Mouse (Mus musculus) hindbrain, embryonic 14.5 days (tissue): Measurements from ENCODE around the gene Prdm1. TPM values are rescaled to one million over a fixed set of nuclear protein-coding genes. Genes with fewer than 3 reads are reported as not detected.

Experiments
- ATAC-seq: fragments of 200-750 bp; cut with Nextera tagmentation; 2 replicates; pipeline ENCODE4 v1.8.0; 2017; ENCODE audit warnings: moderate number of reproducible peaks, mild to moderate bottlenecking, moderate TSS enrichment, moderate library complexity; ENCODE audit not compliant: low FRiP score
- DNase-seq: peaks from one replicate; pipeline ENCODE4 v3.0.0-alpha.2; 2015; ENCODE audit warnings: low spot score
- H3K27ac ChIP-seq: fragments of 300-500 bp; sonication (generic); 2 replicates; pipeline ENCODE4 v1.5.1; 2014; ENCODE audit warnings: mild to moderate bottlenecking, moderate library complexity
- H3K27me3 ChIP-seq: fragments of 300-500 bp; sonication (generic); 2 replicates; pipeline ENCODE4 v1.6.1; 2014; ENCODE audit warnings: mild to moderate bottlenecking, low read length, mixed read lengths; ENCODE audit not compliant: control insufficient read depth, insufficient read depth
- H3K36me3 ChIP-seq: fragments of 300-500 bp; sonication (generic); replicated peaks from 2 replicates; pipeline ENCODE4 v1.6.1; 2014; ENCODE audit not compliant: control insufficient read depth, insufficient read depth
- H3K4me1 ChIP-seq: fragments of 300-500 bp; sonication (generic); replicated peaks from 2 replicates; pipeline ENCODE4 v1.6.1; 2014; ENCODE audit warnings: antibody characterized with exemption, low read length, mixed read lengths; ENCODE audit not compliant: control insufficient read depth, insufficient read depth
- H3K4me2 ChIP-seq: fragments of 300-500 bp; sonication (generic); replicated peaks from 2 replicates; pipeline ENCODE4 v1.6.1; 2014; ENCODE audit warnings: mild to moderate bottlenecking, moderate library complexity
- H3K4me3 ChIP-seq: fragments of 300-500 bp; sonication (generic); replicated peaks from 2 replicates; pipeline ENCODE4 v1.5.1; 2014; ENCODE audit warnings: mild to moderate bottlenecking, low read length
- H3K9ac ChIP-seq: fragments of 300-500 bp; sonication (generic); 2 replicates; pipeline ENCODE4 v1.6.1; 2014
- H3K9me3 ChIP-seq: fragments of 300-500 bp; sonication (generic); 2 replicates; pipeline ENCODE4 v1.6.1; 2016; ENCODE audit warnings: low read length; ENCODE audit not compliant: control insufficient read depth
- WGBS: fragments of 180-500 bp; shearing (Covaris S2); extraction: QIAGEN DNeasy Blood & Tissue Kit; methylation state at CpG from one replicate; pipeline ENCODE4 v1.1.7; 2014; 5-methylcytosine and 5-hydroxymethylcytosine counted together
- polyA plus RNA-seq: library from polyadenylated mRNA; unstranded; fragments of >200 nt; fragmentation: Nextera tagmentation; extraction: Ambion mirVana; gene quantifications from 2 replicates; pipeline ENCODE4 v1.2.1, GENCODE M21; 2014

The Prdm1 gene
- polyA plus RNA-seq, 1 experiment from 2014 or later: 0.86 TPM

DNA sequence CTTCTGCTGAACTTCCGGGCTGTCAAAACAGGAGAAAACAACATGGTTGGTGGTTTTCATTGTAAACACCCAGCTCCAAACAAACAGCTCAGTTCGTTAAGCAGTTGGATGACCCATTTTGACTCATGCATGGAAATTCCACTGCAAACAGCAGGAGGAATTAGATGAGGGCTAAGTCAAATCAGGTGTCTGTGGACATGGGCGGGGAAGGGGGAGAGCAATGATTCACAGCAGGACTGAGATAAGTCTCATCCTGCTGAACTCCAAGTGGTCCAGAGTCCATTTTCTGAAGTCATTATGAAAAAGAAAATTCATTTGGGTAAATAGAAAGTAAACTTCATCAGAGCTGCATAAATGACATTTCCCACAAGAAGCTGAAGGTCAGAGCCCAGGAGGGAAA, 108.1 kb downstream of the Prdm1 start:
- WGBS: 90% methylated on average over 3 of the region's 3 CpGs
- H3K4me1 ChIP-seq: no peaks in the 10 kb centered on the region
- no peak overlapping the region for H3K9ac ChIP-seq
- H3K36me3 ChIP-seq: no peaks in the 10 kb centered on the region
- H3K4me2 ChIP-seq: no peak overlapping the region
- ATAC-seq (no peak), DNase-seq (no peak)
- H3K9me3 ChIP-seq: no peaks in the 10 kb centered on the region
- no peak overlapping the region for H3K4me3 ChIP-seq
- no peak overlapping the region for H3K27ac ChIP-seq
- H3K27me3 ChIP-seq: no peaks in the 10 kb centered on the region

DNA sequence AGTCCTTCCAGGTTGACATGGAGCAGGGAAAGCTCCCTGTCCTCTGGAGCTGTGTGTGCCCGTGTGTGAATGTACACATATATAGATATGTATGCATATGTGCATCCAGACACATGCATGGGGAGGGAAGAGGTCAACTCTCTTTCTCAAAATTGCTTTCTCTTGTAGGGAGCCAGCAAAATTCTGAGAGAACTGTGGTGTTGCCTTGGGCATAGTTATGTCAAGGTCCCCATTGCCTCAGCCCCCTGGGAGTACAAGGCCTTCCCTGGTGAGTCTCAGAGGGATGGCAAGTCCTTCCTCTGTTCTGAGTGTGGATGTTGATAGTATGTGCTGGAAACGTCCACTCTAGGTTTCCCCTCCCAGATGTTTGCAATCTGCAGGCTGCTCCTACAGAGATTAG, 109.4 kb downstream of the Prdm1 start:
- Histone ChIP-seq H3K27me3 (no peaks in the 10 kb centered on the region), H3K4me2 (no peak overlapping the region), H3K27ac (no peak overlapping the region), H3K4me3 (no peak overlapping the region), H3K36me3 (no peaks in the 10 kb centered on the region), H3K9ac (no peak overlapping the region), H3K9me3 (no peaks in the 10 kb centered on the region), H3K4me1 (no peaks in the 10 kb centered on the region)
- ATAC-seq: no peak
- 85% methylated on average over 2 of the region's 2 CpGs for WGBS
- no peak for DNase-seq

DNA sequence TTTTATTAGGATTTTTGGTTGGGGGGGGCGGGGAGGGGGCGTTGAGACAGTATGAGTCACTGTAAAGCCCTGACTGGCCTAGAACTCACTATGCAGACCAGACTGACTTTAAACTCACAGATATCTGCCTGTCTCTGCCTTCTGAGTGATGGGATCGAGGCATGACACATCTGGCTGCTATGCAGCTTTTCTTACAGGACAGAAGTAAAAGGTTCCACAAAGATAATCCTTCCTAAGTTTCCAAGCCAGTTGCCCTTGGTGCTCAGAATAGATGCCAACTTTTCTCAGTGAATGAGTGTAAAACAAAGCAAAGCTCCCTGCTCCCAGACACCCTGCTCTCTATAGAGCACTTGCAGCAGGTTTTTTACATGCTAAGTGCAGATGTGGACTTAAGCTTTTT, 112.7 kb downstream of the Prdm1 start:
- Histone ChIP-seq H3K4me3 (no peak overlapping the region), H3K4me2 (no peak overlapping the region), H3K36me3 (no peaks in the 10 kb centered on the region), H3K27ac (no peak overlapping the region), H3K27me3 (no peaks in the 10 kb centered on the region), H3K9me3 (no peaks in the 10 kb centered on the region), H3K9ac (no peak overlapping the region), H3K4me1 (no peaks in the 10 kb centered on the region)
- 87% methylated on average over 3 of the region's 3 CpGs for WGBS
- DNase-seq (no peak), ATAC-seq (no peak)

DNA sequence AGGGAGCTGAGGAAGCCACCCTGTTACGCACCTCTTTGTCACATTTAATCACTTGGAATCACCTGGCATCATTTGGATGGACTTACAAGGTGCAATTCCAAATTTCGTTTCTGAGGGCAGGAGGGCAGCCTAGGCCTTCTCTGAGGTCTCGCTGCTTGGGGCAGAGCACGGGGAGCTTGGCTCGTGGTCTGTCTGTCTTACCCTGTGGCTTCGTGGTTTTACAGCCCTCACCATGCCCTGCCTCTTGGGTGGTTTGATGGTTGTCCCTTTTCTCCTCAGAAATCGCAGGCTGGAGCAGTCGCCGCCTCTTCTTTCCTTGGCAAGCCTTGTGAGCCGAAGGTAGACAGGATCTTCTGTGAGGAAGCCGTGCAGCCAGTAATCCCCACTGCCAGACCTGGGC, 118.3 kb downstream of the Prdm1 start:
- H3K27ac ChIP-seq: no peak overlapping the region
- H3K4me1 ChIP-seq: no peaks in the 10 kb centered on the region
- DNase-seq (no peak), ATAC-seq (no peak)
- H3K4me2 ChIP-seq: no peak overlapping the region
- no peak overlapping the region for H3K9ac ChIP-seq
- H3K4me3 ChIP-seq: no peak overlapping the region
- H3K36me3 ChIP-seq: no peaks in the 10 kb centered on the region
- WGBS: 86% methylated on average over 11 of the region's 11 CpGs
- H3K9me3 ChIP-seq: 0 out of 2 replicates have a peak, but pooled peaks cover 5% of the 10 kb centered on the region
- H3K27me3 ChIP-seq: no peaks in the 10 kb centered on the region

DNA sequence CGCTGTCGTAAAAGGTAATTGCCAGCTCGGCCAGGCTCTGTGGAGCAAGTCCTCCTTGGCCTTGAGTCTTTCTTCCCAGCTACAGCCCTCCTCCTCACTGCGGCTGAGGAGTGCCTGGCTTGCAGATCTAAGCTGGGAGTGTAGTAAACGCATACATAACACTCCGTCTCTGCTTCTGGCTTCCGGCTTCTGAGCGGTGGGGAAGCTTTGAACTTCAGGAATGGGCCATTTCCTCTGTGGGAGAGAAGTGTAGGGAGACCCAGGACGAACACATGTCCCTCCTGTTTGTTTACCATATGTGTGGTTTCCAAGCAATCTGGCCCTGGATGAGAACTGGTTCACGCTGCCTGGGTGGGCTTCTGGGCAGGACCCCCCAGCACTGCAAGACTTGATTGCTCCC, 119.2 kb downstream of the Prdm1 start:
- Histone ChIP-seq H3K4me2 (no peak overlapping the region), H3K36me3 (no peaks in the 10 kb centered on the region), H3K4me1 (no peaks in the 10 kb centered on the region), H3K4me3 (no peak overlapping the region), H3K27ac (no peak overlapping the region), H3K9me3 (0 out of 2 replicates have a peak, but pooled peaks cover 5% of the 10 kb centered on the region), H3K9ac (no peak overlapping the region), H3K27me3 (no peaks in the 10 kb centered on the region)
- DNase-seq (no peak), ATAC-seq (no peak)
- WGBS: 86% methylated on average over 10 of the region's 10 CpGs

DNA sequence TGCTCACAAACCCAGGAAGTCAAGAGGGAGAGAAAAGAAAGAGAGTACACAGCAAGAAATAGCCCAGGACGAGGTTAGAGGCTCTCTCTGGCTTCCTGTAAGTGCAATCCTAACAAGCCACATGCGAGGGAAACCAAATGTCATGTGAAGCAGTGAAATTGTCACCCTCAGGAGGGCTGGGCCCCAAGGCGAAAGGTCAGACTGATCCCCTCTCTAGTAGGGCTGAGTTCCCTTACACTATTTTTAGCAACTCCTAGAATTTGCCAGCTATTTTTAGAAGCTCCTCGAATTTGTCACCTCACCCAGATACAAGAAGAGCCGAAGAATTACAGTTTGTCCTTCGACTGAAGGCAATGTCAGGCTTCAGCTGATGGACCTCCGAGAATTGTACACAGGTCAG, 124.9 kb downstream of the Prdm1 start:
- Histone ChIP-seq H3K27ac (no peak overlapping the region), H3K4me2 (no peak overlapping the region), H3K27me3 (no peaks in the 10 kb centered on the region), H3K4me1 (no peaks in the 10 kb centered on the region), H3K36me3 (no peaks in the 10 kb centered on the region), H3K9me3 (0 out of 2 replicates have a peak, but pooled peaks cover 5% of the 10 kb centered on the region), H3K4me3 (no peak overlapping the region), H3K9ac (no peak overlapping the region)
- DNase-seq (no peak), ATAC-seq (no peak)
- 78% methylated on average over 7 of the region's 7 CpGs for WGBS

DNA sequence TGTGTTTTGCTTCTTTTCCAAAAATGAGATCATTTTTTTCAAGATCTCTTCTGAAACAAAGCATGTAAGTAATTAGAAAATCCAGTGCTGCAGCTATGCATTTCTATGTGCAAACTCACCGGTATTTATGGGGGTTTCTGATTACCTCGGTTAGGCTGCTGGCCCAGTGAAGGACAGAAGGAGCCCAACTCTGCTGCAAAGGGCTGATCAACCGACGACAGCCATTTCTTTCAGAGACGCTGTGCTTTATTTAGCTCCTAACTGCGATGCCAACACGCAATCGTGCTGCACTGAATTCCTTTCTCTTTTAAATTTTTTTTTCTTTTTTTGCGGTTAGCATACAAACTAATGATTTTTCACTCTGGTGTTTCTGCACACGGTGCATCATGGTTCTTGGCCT, 126.7 kb downstream of the Prdm1 start:
- no peak for ATAC-seq
- H3K36me3 ChIP-seq: no peaks in the 10 kb centered on the region
- H3K4me3 ChIP-seq: no peak overlapping the region
- no peak overlapping the region for H3K27ac ChIP-seq
- 88% methylated on average over 10 of the region's 10 CpGs for WGBS
- no peak overlapping the region for H3K9ac ChIP-seq
- H3K4me2 ChIP-seq: no peak overlapping the region
- H3K27me3 ChIP-seq: no peaks in the 10 kb centered on the region
- H3K9me3 ChIP-seq: no peaks in the 10 kb centered on the region
- no peak for DNase-seq
- H3K4me1 ChIP-seq: no peaks in the 10 kb centered on the region

DNA sequence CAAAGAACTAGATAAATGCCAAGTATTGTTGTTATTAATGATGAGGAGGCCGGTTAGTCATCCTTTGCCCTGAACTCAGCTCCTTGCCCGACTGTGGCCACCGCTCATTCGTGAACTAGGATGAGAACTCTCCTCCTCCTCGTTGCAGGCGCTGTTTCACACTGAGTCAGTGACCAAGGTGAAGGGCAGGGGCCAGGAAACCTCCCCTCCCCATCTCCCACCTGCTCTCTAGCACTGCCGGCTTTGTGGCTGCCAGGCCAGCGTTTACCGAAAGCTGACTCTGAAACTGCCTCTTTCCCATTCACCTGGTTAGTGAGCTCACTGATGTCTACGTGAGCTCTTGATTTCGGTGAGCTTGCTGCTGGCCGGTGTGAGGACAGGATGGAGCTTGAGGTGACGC, 127.7 kb downstream of the Prdm1 start:
- H3K27ac ChIP-seq: no peak overlapping the region
- no peaks in the 10 kb centered on the region for H3K36me3 ChIP-seq
- H3K4me1 ChIP-seq: no peaks in the 10 kb centered on the region
- no peak overlapping the region for H3K4me2 ChIP-seq
- H3K9ac ChIP-seq: no peak overlapping the region
- no peak overlapping the region for H3K4me3 ChIP-seq
- no peaks in the 10 kb centered on the region for H3K27me3 ChIP-seq
- no peak for ATAC-seq
- WGBS: 69% methylated on average over 13 of the region's 13 CpGs
- DNase-seq: no peak
- no peaks in the 10 kb centered on the region for H3K9me3 ChIP-seq

DNA sequence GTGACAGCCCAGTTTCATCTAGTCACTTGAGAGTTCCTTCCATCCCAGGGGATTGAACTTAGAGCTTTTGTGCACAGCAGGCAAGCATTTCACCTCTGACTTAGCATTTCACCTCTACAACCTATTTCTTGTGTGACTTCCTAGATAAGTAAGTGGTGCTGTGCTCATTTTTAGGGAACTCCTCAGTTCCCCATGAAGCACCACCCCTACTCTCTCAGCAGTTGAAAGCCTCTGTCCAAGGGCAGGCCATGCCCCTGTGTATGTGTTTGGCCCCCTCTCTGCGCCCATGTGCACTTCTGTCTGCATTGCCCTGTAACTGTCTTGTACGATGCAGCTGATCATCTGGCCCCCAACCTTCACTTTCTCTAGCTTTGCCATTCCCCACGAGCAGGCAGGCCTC, 128.2 kb downstream of the Prdm1 start:
- DNase-seq: no peak
- no peak for ATAC-seq
- 63% methylated on average over 3 of the region's 3 CpGs for WGBS
- H3K36me3 ChIP-seq: no peaks in the 10 kb centered on the region
- H3K4me3 ChIP-seq: no peak overlapping the region
- H3K27ac ChIP-seq: no peak overlapping the region
- H3K4me2 ChIP-seq: no peak overlapping the region
- no peaks in the 10 kb centered on the region for H3K9me3 ChIP-seq
- H3K9ac ChIP-seq: no peak overlapping the region
- H3K27me3 ChIP-seq: no peaks in the 10 kb centered on the region
- H3K4me1 ChIP-seq: no peaks in the 10 kb centered on the region

DNA sequence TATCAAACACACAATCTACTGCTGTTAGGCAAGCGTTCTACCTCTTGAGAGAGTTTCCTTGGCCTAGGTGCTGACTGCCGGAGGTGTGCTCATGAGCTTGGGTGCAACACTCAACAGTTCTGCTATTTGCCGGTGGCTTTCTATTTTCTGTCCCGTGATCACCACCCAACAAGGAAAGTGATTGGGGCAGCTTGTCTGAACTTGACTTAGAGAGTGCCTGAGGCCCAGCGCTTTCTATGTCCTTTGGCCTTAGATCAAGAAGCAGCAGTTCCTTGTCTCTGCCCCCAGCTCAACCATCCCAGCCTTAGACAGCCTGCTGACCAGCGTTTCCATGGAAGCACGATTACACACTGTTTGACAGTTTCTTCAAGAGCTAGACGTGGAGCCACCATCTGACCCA, 135.4 kb downstream of the Prdm1 start:
- no peak overlapping the region for H3K4me2 ChIP-seq
- H3K27ac ChIP-seq: no peak overlapping the region
- H3K4me1 ChIP-seq: no peaks in the 10 kb centered on the region
- DNase-seq: no peak
- ATAC-seq: no peak
- no peaks in the 10 kb centered on the region for H3K9me3 ChIP-seq
- H3K27me3 ChIP-seq: no peaks in the 10 kb centered on the region
- no peak overlapping the region for H3K9ac ChIP-seq
- no peaks in the 10 kb centered on the region for H3K36me3 ChIP-seq
- H3K4me3 ChIP-seq: no peak overlapping the region
- WGBS: 84% methylated on average over 8 of the region's 8 CpGs
